ENCODE assay signal across 8 mouse cellular contexts in the genomic region with DNA sequence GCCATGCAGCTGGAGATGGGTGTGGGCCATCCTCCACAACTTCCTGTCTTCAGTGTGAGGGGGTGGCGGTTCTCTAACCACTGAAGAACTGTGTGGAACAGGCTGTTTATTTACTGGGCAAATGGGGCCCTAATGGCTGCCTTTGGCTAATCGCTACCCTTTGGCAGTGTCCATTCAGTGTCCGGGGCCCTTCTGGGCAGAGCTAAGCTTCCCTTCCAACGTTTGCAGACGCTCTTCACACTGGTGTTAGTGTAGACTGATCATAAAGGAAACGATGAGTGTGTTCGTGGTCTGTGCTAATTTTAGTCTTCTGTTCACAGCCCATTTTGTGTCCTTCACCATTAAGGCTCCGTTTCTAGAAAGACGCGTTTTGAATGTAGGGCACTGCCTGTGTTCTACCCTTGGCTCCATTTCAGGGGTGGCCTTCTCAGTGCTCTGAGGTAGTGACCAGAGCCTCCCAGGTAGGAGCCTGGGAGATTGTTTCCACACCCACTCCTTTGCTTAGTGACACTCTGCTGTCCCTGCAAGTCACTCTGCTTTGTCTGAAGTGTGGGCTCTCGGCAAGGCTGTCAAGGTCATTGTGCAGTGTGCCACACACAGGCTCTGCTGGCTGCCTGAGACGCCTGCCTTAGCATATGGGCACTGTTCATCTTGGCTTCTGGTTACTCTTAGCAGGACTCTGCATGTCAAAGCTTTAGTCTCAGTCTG. TPM values are rescaled to one million over a fixed set of nuclear protein-coding genes. Genes with fewer than 3 reads are reported as not detected.
DNase-seq lines count a peak whose midpoint lies in the region; ATAC-seq and TF ChIP-seq lines count a peak whose summit lies in the region.

No protein-coding gene starts in this region.

- peak overlapping the region; percentile 11 for H3K4me2 ChIP-seq in forebrain, postnatal 0 days (ENCODE audit: low read depth)
- no peak overlapping the region for H3K4me2 ChIP-seq in hindbrain, embryonic 16.5 days (ENCODE audit: low read length)

- ATAC-seq in forebrain, postnatal 0 days, result no peak
- ATAC-seq in hindbrain, embryonic 16.5 days, result no peak

- WGBS in forebrain, postnatal 0 days, result 47% methylated on average over 12 of the region's 12 CpGs
- 63% methylated on average over 12 of the region's 12 CpGs for WGBS in hindbrain, embryonic 16.5 days

- H3K27me3 ChIP-seq in forebrain, postnatal 0 days (ENCODE audit: insufficient read depth, low read length), result no peaks in the 10 kb centered on the region
- no peaks in the 10 kb centered on the region for H3K27me3 ChIP-seq in hindbrain, embryonic 16.5 days (replicated peaks; ENCODE audit: control insufficient read depth, insufficient read depth, low read length)

- no peak for TF ChIP-seq CTCF in forebrain, postnatal 0 days (IDR thresholded peaks at IDR 0.05; ENCODE audit: low read depth)

- peak; percentile 30 for DNase-seq in cerebellum, adult 11 months
- DNase-seq in cerebellum, adult 8-10 months, result no peak
- peak; percentile 86 for DNase-seq in CD4-positive helper T cell, adult 2 months (ENCODE audit: low read depth, low spot score)
- no peak for DNase-seq in forebrain, postnatal 0 days
- peak; percentile 85 for DNase-seq in lung, postnatal 36 days
- peak; percentile 82 to 84 for DNase-seq in spleen, postnatal 36 days (ENCODE audit: low spot score in 2 of 2)
- DNase-seq in c-Kit-positive CD71-positive TER-119-positive erythroid progenitor cells, embryonic 14.5 days (ENCODE audit: low spot score), result no peak

- no peaks in the 10 kb centered on the region for H3K36me3 ChIP-seq in forebrain, postnatal 0 days (ENCODE audit: insufficient read depth)
- H3K36me3 ChIP-seq in hindbrain, embryonic 16.5 days (ENCODE audit: control insufficient read depth, insufficient read depth, low read length), result no peaks in the 10 kb centered on the region

- peak overlapping the region; percentile 6; the same call in 1 of the 2 replicates for H3K27ac ChIP-seq in forebrain, postnatal 0 days (ENCODE audit: low read depth, low read length)
- H3K27ac ChIP-seq in hindbrain, embryonic 16.5 days (ENCODE audit: low read depth, low read length), result peak overlapping the region; percentile 68

- no peak overlapping the region for H3K9ac ChIP-seq in forebrain, postnatal 0 days
- H3K9ac ChIP-seq in hindbrain, embryonic 16.5 days (ENCODE audit: low read depth, low read length), result 0 out of 2 replicates have a peak overlapping the region, but pooled peaks have one; percentile 28

- H3K4me3 ChIP-seq in forebrain, postnatal 0 days (ENCODE audit: low read depth, low read length), result no peak overlapping the region
- no peak overlapping the region for H3K4me3 ChIP-seq in hindbrain, embryonic 16.5 days (ENCODE audit: low read length)

- peaks cover 23% of the 10 kb centered on the region for H3K4me1 ChIP-seq in forebrain, postnatal 0 days (ENCODE audit: insufficient read depth)
- peaks cover 50% of the 10 kb centered on the region for H3K4me1 ChIP-seq in hindbrain, embryonic 16.5 days (ENCODE audit: control insufficient read depth, insufficient read depth, low read depth, low read length)

- no peaks in the 10 kb centered on the region for H3K9me3 ChIP-seq in forebrain, postnatal 0 days (ENCODE audit: low read length)
- no peaks in the 10 kb centered on the region for H3K9me3 ChIP-seq in hindbrain, embryonic 16.5 days (ENCODE audit: control insufficient read depth, low read length)

RNA-seq across cellular contexts. Expression of a gene that starts 11.2 kb away (rescaled TPM):
- 34.8 and 47.0 TPM in 2 replicates for total RNA-seq in forebrain, postnatal 0 days (2014; rRNA removed)
- polyA plus RNA-seq in forebrain, postnatal 0 days (2015; fragmentation: Nextera tagmentation; extraction: Ambion mirVana), result 70.6 and 75.4 TPM in 2 replicates
- 64.8 and 69.2 TPM in 2 replicates for polyA plus RNA-seq in hindbrain, embryonic 16.5 days (2015; fragmentation: Nextera tagmentation; extraction: Ambion mirVana)

Comparison
In these comparisons a context has a peak if more than half of its experiments do, and no peak if none do; other contexts are left out.
1. DNase-seq: peak in cerebellum, adult 11 months (single experiment), CD4-positive helper T cell, adult 2 months (single experiment), lung, postnatal 36 days (single experiment) and spleen, postnatal 36 days (2 of 2); none in cerebellum, adult 8-10 months (single experiment), forebrain, postnatal 0 days (single experiment) and c-Kit-positive CD71-positive TER-119-positive erythroid progenitor cells, embryonic 14.5 days (single experiment).